Mouse (Mus musculus): ENCODE results near the gene Ntrk2. TPM values are rescaled to one million over a fixed set of nuclear protein-coding genes. Genes with fewer than 3 reads are reported as not detected.

The Ntrk2 gene
- total RNA-seq, 2 experiments from 2014 or later = 7.2 to 11.0 TPM

- intact Hi-C loops (cut with DNase I; ENCODE audit: low total_unique reads) = no loop called here
- no peak for DNase-seq
Observed at GRCm38 (mm10) chr13:58954331-58954730, 148.0 kb downstream of the Ntrk2 start.

GRCm38 (mm10) chr13:58954764-58955163 lies 148.4 kb downstream of the Ntrk2 start:
- intact Hi-C loops (cut with DNase I; ENCODE audit: low total_unique reads) = no loop called here
- no peak for DNase-seq

- DNase-seq = no peak
- intact Hi-C loops (cut with DNase I; ENCODE audit: low total_unique reads) = no loop called here
Observed at GRCm38 (mm10) chr13:58955237-58955777, 148.9 kb downstream of the Ntrk2 start.

DNA sequence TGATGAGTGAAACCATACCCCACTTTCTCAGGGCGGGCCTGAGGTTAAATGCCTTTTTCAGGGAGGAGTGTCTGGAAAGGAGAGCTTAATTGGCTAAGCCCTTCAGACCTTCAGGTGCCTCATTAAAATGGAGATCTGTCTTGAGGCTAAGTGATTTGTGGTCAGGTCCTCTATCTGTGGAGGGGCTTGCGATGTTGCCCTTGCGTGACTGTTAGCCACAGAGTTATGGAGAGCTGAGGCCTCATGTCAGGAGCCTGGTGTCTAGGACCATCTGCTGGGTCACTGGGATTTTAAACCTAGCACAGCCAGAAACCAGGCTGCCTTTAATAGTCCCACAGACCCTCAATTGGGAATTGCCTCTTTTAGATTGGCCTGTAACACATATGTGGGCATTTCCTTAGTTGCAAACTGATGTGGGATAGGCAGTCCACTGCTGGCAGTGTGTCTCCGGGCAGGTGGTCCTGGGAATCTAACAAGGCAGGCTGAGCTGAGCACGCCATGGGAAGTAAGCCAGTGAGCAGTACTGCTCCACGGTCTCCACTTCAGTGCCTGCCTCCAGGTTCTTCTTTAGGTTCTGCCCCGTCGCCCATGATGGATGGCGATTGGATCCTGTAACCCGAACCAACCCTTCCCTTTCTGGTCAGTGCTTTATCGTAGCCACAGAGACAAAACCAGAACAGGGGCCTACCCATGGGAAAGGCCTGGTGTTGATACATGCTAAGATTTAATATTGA lies 152.0 kb downstream of the Ntrk2 start:
- DNase-seq = no peak
- intact Hi-C loops (cut with DNase I; ENCODE audit: low total_unique reads) = no loop called here

GRCm38 (mm10) chr13:58960321-58960720 lies 154.0 kb downstream of the Ntrk2 start:
- intact Hi-C loops (cut with DNase I; ENCODE audit: low total_unique reads) = no loop called here

DNA sequence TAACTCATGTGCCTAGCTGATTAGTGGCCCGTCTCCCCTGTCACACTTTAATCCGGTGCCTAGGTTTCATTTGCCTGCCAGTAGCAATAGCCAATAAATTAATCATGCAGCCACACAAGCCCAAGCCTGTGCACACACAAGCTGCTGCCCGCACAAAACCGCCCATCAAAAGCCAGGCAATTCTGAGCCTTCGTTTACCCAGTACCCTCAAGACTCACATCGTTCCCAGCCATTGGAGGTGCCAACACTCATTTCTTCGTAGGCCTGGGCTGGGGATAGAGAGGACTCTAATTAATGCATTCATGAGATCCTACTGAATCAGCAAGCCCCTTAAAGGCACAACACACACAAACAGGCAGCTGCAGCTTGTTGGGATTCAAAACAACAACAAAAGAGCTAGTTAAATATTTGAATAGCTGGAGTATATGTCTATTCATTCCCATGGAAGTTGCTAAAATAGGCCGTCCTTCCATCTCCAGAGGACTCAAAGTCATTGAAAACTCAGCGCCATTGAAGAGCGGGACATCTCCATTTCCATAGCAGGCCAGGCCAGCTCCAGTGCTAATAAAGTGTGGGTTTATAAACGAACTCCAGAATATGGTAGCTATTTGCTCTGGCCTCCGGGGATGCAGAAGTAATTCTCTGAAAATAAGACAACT lies 158.5 kb downstream of the Ntrk2 start:
- intact Hi-C loops (cut with DNase I; ENCODE audit: low total_unique reads) = no loop called here
- no peak for DNase-seq

More at GRCm38 (mm10) chr13:58960321-58960720, 154.0 kb downstream of the Ntrk2 start:
- DNase-seq = no peak

DNA sequence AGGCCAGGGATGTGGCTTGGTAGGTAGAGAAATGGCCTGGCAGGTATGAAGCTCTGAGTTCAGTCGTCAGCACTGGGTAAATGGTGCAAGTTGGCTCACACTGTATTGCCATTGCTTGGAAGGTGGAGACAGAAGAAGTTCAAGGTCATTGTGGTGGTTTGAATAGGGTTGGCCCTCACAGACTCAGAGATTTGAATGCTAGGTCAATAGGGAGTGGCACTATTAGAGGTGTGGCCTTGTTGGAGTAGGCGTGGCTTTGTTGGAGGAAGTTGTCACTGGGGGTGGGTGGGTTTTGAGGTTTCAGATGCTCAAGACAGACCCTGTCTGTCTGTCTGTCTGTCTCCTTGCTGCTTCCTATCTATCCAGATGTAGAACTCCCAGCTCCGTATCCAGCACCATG lies 159.5 kb downstream of the Ntrk2 start:
- intact Hi-C loops (cut with DNase I; ENCODE audit: low total_unique reads) = no loop called here
- no peak for DNase-seq

- intact Hi-C loops (cut with DNase I; ENCODE audit: low total_unique reads) = no loop called here
- DNase-seq = no peak
Observed at GRCm38 (mm10) chr13:58966466-58966865, 160.1 kb downstream of the Ntrk2 start.

DNA sequence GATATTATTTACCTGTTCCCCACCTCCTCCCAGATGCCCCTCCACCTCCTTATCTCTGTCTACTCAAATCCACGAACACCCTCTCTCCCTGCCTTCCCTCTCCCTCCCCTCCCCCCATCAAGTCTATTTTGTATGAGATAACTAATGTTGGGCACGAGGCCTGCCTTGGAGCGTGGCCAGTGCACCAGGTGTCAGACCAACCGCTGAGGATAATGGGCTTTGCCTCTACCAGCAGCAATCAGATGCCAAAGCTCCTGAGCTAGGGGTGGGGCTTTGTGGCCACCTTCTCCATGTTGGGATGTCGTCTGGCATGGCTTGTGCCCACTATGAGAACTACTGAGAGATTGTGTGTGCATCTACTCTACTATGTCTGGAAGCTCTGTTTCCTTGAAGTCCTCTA lies 161.8 kb downstream of the Ntrk2 start:
- DNase-seq = no peak
- intact Hi-C loops (cut with DNase I; ENCODE audit: low total_unique reads) = no loop called here

DNA sequence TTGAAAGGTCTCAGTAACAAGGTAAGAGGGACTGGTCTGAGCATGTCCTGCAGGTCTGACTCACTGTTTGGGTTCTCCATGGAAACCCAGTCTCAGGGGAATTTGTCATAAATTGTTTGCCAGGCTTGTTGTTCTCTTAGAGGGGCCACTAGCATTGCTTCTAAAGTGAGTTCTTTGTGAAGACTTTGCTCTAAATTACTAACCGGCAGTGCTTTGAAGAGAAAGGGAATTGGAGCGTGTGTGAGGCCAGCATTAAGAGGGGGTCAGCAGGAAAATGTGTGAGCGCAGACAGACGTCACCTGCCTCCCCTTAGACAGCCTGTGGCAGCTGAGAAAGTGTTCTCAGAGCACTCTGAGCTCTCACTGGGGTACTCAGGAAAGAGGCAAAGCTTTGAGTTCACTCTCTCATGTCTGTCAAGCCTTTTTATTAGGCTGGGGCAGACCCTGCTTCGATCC lies 165.1 kb downstream of the Ntrk2 start:
- DNase-seq = no peak
- intact Hi-C loops (cut with DNase I; ENCODE audit: low total_unique reads) = no loop called here

GRCm38 (mm10) chr13:58972511-58972910 lies 166.1 kb downstream of the Ntrk2 start:
- DNase-seq = no peak
- intact Hi-C loops (cut with DNase I; ENCODE audit: low total_unique reads) = no loop called here

GRCm38 (mm10) chr13:58996447-58996846 lies 190.1 kb downstream of the Ntrk2 start:
- intact Hi-C loops (cut with DNase I; ENCODE audit: low total_unique reads) = no loop called here
- no peak for DNase-seq

DNA sequence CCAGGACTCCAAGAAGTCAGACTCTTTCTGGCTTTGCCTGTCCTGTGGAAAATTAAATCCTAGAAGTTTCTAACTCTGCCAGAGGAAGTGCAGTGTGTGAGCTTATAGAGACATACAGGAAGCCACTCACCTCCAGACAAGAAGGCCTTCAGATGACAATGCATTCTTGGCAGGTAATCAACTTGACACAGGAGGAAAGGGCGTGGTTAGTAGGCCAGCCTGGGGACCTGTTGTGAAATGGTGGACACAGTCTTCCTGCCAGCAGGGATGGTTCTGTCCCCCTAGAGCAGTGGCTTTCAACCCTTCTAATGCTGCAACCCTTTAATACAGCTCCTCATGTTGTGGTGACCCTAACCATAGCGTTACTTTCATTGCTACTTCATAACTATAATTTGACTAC lies 191.4 kb downstream of the Ntrk2 start:
- DNase-seq = no peak
- intact Hi-C loops (cut with DNase I; ENCODE audit: low total_unique reads) = no loop called here

DNA sequence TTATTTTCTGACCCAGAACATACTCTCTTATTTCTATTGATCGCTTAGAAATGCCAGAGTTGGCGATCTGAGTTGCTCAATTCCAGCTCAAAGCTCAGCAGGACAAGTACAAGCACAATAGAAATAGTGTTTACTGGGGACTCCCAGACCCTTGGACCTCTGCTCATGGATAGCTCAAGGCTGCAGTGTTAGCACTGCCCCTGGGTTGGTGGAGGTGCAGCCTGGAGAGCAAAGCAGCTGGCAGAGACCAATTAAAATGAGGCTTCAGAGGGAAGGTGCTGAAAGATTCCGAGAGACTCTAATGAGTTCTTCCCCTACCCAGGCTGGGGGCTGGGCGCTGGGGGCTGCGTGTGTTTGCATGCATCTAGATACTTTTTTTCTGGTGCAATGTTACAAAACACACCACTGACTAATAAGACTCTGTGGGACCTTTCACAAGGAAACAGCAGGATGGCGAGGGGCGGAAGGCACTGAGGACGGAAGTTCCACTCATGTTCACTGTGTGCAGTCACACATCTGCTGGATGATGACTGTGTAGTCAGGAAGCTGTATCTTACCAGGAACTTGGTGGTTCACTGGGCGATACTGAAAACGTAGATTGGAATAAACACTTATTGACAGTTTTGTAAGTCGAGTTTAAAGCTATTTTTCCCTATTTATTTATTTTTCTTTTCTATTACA lies 193.1 kb downstream of the Ntrk2 start:
- DNase-seq = no peak
- intact Hi-C loops (cut with DNase I; ENCODE audit: low total_unique reads) = no loop called here

GRCm38 (mm10) chr13:59002943-59003806 lies 196.8 kb downstream of the Ntrk2 start:
- no peak for DNase-seq
- intact Hi-C loops (cut with DNase I; ENCODE audit: low total_unique reads) = no loop called here

DNA sequence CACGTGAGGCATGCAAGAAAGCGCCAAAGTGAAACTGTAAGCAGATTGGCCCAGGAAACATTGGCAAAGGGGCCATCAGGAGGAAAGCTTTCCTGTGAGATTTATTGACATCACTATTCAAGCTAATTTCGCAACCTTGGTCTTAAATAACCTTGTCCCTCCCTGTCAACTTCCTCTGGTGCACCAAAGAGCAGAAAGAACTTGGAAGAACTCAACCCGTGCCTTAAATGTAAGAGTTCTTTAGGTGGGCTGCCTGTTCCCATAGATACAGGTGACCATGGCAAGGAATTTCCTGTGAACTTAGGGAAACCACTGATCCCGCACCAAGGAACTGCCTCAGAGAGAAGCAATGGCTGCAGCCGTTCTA lies 197.4 kb downstream of the Ntrk2 start:
- DNase-seq = no peak
- intact Hi-C loops (cut with DNase I; ENCODE audit: low total_unique reads) = no loop called here

DNA sequence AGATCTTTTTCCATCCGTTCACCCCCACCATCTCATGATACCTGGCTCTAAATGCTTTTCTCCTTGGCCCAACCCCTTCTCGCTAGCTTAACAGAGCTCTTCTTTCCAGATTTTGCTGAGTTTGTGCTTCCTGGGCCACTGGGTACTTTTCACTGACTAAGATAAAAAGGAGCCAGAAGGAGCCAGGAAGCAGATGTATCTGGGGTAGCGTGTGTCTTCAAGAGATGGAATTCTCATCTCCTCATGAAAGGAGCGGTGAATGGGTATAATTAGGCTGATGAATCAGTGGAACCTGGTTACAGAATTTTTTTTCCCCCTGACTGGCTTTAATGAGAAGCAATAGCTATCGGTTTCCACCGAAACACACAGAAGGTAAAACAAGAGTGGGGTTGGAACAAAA lies 198.2 kb downstream of the Ntrk2 start:
- DNase-seq = no peak
- intact Hi-C loops (cut with DNase I; ENCODE audit: low total_unique reads) = no loop called here

GRCm38 (mm10) chr13:59009855-59010254 lies 203.5 kb downstream of the Ntrk2 start:
- intact Hi-C loops (cut with DNase I; ENCODE audit: low total_unique reads) = no loop called here
- no peak for DNase-seq

DNA sequence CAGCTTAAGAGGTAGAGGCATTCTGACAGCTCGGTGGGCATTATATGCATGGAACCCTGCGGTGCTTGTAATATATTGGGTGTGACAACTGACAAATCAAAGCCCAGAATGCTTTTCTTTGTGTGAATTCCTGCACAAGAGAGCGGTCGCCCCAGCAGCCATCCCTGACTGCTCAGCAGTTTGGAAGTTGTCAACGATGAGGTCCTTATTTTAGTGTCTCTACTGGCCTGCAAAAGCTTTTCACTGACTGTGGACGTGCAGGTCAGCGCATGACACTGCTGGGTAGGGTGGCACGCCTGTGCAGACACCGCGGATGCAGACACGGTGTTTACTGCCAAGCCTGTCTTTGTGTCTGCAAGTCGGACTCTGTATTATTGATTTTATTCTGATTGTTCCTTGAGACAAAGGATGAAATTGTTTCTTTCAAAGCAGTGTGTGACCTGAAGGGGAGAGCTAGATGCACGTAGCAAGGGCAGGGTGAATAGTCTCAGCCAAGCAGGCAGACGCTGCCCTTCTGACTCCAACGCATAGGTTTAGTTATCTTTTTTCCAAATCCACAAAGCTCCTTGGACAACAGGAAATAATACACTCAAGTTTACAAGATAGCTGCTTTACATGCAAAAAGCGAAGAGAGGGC lies 204.6 kb downstream of the Ntrk2 start:
- DNase-seq = no peak

More for the DNA sequence above, 204.6 kb downstream of the Ntrk2 start:
- intact Hi-C loops (cut with DNase I; ENCODE audit: low total_unique reads) = no loop called here
